Mouse (Mus musculus): ENCODE measurements around the gene Gstp1. TPM values are rescaled to one million over a fixed set of nuclear protein-coding genes. Genes with fewer than 3 reads are reported as not detected.

Gene Gstp1
- polyA plus RNA-seq, 1 experiment = 14.9 TPM

DNA sequence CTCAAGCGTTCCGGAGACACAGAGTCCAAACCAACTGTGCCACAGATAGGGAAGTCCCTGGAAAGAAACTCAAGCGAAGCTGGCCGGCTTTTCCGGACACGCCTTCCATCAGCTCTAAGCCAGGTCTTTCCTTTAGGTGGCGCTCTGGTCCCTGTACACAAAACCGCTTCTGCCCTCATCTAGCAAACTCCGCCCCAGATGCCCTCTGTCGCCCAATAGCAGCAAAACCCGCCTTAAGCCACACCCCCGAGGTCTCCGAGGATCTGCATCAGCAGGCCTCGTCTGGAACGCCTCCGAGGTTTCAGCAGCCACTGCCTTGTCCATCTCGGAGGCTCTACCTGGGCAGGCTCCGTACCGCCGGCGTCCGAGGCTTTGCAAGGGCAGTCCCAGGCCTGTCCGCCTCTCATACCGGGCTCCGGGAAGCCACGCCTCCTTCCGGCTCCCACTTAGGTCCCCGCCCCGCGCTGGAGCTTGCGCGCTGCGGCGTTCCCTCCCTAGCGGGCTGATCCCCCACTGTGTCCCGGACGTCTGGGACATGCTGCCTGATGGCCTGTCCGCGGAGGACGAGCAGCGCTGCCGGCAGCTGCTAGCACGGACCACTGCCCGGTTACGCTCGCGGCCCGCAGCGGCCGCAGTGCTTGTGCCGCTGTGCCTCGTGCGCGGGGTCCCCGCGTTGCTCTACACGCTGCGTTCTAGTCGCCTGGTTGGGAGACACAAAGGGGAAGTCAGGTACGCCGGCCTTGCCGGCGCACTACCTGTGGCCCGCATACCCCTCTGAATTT, 37.5 kb downstream of the Gstp1 start, which contains the start of the genes Nudt8 and Gm49405:
Gene Nudt8 (plus strand): TSS at position 462 of the 782 bp plus-strand sequence.
Gene Gm49405 (plus strand): TSS at position 508 of the 782 bp plus-strand sequence.
- Histone ChIP-seq H3K36me3 (ENCODE audit: control insufficient read depth) (peaks cover 9% of the 10 kb centered on the region), H3K4me1 (ENCODE audit: control insufficient read depth) (peaks cover 30% of the 10 kb centered on the region), H3K4me3 (replicated peaks) (peak within 1 kb of the TSS; percentile 83), H3K9me3 (ENCODE audit: control insufficient read depth, low read length) (no peaks in the 10 kb centered on the region), H3K27me3 (ENCODE audit: control insufficient read depth) (no peaks in the 10 kb centered on the region; the same call in 1 of the 2 replicates)
- TF ChIP-seq GATA1 (IDR thresholded peaks at IDR 0.05; ENCODE audit: low read length) (no peak), TAL1 (IDR thresholded peaks at IDR 0.05; ENCODE audit: low read length) (no peak)

GRCm38 (mm10) chr19:3999121-3999730, 38.6 kb downstream of the Gstp1 start:
- no peaks in the 10 kb centered on the region for H3K9me3 ChIP-seq (ENCODE audit: control insufficient read depth, low read length)
- H3K36me3 ChIP-seq (ENCODE audit: control insufficient read depth) = peaks cover 2% of the 10 kb centered on the region
- no peaks in the 10 kb centered on the region; the same call in 1 of the 2 replicates for H3K27me3 ChIP-seq (ENCODE audit: control insufficient read depth)
- TF ChIP-seq GATA1 (IDR thresholded peaks at IDR 0.05; ENCODE audit: low read length) (no peak), TAL1 (IDR thresholded peaks at IDR 0.05; ENCODE audit: low read length) (no peak)
- peaks cover 30% of the 10 kb centered on the region for H3K4me1 ChIP-seq (ENCODE audit: control insufficient read depth)
- H3K4me3 ChIP-seq (replicated peaks) = peak overlapping the region; percentile 83

DNA sequence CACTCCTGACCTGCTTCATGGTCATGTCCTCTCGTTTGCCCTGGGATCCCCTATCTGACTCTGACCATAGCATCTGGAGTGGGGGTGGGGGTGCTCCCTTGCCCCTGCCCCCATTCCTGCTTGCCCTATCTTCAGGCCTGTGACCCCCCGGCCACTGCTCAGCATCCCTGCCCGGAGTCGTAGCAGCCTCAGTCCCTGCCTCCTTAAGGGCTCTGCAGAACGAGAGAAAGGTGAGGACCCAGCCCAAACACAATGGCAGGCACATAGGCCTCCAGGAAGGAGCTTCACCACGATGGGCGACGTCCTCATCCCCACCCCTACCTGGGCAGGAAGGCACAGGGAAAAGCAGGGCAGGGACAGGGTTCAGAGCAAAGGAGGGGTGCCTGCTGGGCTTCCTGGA, 39.5 kb downstream of the Gstp1 start:
- TF ChIP-seq TAL1 (IDR thresholded peaks at IDR 0.05; ENCODE audit: low read length) = no peak
- TF ChIP-seq GATA1 (IDR thresholded peaks at IDR 0.05; ENCODE audit: low read length) = no peak

DNA sequence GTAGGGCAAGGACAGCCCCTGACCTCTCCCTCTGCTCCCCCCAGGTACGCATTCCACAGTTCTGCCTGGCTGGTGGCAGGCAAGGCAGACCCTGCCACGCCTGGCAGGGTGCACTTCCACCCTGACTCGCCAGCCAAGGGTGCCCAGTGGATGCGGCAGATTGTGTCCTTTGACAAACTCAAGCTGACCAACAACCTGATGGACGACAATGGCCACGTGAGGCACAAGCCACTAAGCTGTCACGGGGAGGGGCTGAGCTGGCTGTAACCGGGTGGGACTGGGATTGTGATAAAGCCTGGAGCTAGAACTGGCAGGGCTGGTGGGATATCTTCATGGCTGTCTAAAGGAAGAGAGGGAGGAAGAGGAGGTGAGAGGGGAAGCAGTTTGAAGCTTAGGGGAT, 40.6 kb downstream of the Gstp1 start:
- Histone ChIP-seq H3K4me1 (ENCODE audit: control insufficient read depth) (peaks cover 28% of the 10 kb centered on the region), H3K4me3 (replicated peaks) (no peak overlapping the region), H3K36me3 (ENCODE audit: control insufficient read depth) (no peaks in the 10 kb centered on the region), H3K27me3 (ENCODE audit: control insufficient read depth) (peaks cover 4% of the 10 kb centered on the region; the same call in 1 of the 2 replicates), H3K9me3 (ENCODE audit: control insufficient read depth, low read length) (no peaks in the 10 kb centered on the region)
- TF ChIP-seq GATA1 (IDR thresholded peaks at IDR 0.05; ENCODE audit: low read length) (no peak), TAL1 (IDR thresholded peaks at IDR 0.05; ENCODE audit: low read length) (no peak)

More for the DNA sequence above, 39.5 kb downstream of the Gstp1 start:
- Histone ChIP-seq H3K9me3 (ENCODE audit: control insufficient read depth, low read length) (no peaks in the 10 kb centered on the region), H3K36me3 (ENCODE audit: control insufficient read depth) (no peaks in the 10 kb centered on the region), H3K27me3 (ENCODE audit: control insufficient read depth) (no peaks in the 10 kb centered on the region; the same call in 1 of the 2 replicates), H3K4me3 (replicated peaks) (no peak overlapping the region), H3K4me1 (ENCODE audit: control insufficient read depth) (peaks cover 30% of the 10 kb centered on the region)

DNA sequence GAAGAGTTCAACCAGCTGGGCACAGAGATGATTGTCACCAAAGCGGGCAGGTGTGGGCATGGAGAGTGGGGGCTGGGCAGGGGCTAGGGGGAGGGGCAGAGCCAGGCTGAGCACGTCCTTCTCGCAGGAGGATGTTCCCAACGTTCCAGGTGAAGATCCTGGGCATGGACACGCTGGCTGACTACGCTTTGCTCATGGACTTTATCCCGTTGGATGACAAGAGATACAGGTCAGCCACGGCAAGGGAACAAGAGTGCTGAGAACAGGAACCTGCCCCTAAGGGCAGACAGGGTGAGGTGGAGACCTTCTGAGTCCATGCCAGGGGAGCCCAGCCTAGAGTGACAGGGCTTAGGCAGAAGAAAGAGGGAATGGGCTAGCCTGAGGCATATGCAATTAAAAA, 41.0 kb downstream of the Gstp1 start:
- H3K4me3 ChIP-seq (replicated peaks) = no peak overlapping the region
- no peak for TF ChIP-seq TAL1 (IDR thresholded peaks at IDR 0.05; ENCODE audit: low read length)
- no peak for TF ChIP-seq GATA1 (IDR thresholded peaks at IDR 0.05; ENCODE audit: low read length)
- peaks cover 4% of the 10 kb centered on the region; the same call in 1 of the 2 replicates for H3K27me3 ChIP-seq (ENCODE audit: control insufficient read depth)
- H3K4me1 ChIP-seq (ENCODE audit: control insufficient read depth) = peaks cover 26% of the 10 kb centered on the region
- H3K9me3 ChIP-seq (ENCODE audit: control insufficient read depth, low read length) = no peaks in the 10 kb centered on the region
- H3K36me3 ChIP-seq (ENCODE audit: control insufficient read depth) = no peaks in the 10 kb centered on the region

- peaks cover 19% of the 10 kb centered on the region for H3K4me1 ChIP-seq (ENCODE audit: control insufficient read depth)
- TF ChIP-seq GATA1 (IDR thresholded peaks at IDR 0.05; ENCODE audit: low read length) (no peak), TAL1 (IDR thresholded peaks at IDR 0.05; ENCODE audit: low read length) (no peak)
- no peaks in the 10 kb centered on the region for H3K9me3 ChIP-seq (ENCODE audit: control insufficient read depth, low read length)
- H3K4me3 ChIP-seq (replicated peaks) = no peak overlapping the region
- H3K36me3 ChIP-seq (ENCODE audit: control insufficient read depth) = no peaks in the 10 kb centered on the region
- peaks cover 4% of the 10 kb centered on the region; the same call in 1 of the 2 replicates for H3K27me3 ChIP-seq (ENCODE audit: control insufficient read depth)
Measured at GRCm38 (mm10) chr19:3996106-3996505, 41.7 kb downstream of the Gstp1 start.

GRCm38 (mm10) chr19:3995505-3995904, 42.3 kb downstream of the Gstp1 start:
- no peak for TF ChIP-seq TAL1 (IDR thresholded peaks at IDR 0.05; ENCODE audit: low read length)
- H3K4me1 ChIP-seq (ENCODE audit: control insufficient read depth) = peaks cover 13% of the 10 kb centered on the region
- H3K36me3 ChIP-seq (ENCODE audit: control insufficient read depth) = no peaks in the 10 kb centered on the region
- peaks cover 4% of the 10 kb centered on the region; the same call in 1 of the 2 replicates for H3K27me3 ChIP-seq (ENCODE audit: control insufficient read depth)
- no peaks in the 10 kb centered on the region for H3K9me3 ChIP-seq (ENCODE audit: control insufficient read depth, low read length)
- H3K4me3 ChIP-seq (replicated peaks) = no peak overlapping the region

- TF ChIP-seq TAL1 (IDR thresholded peaks at IDR 0.05; ENCODE audit: low read length) (no peak), GATA1 (IDR thresholded peaks at IDR 0.05; ENCODE audit: low read length) (no peak)
- peaks cover 4% of the 10 kb centered on the region; the same call in 1 of the 2 replicates for H3K27me3 ChIP-seq (ENCODE audit: control insufficient read depth)
- no peaks in the 10 kb centered on the region for H3K36me3 ChIP-seq (ENCODE audit: control insufficient read depth)
- no peak overlapping the region for H3K4me3 ChIP-seq (replicated peaks)
- no peaks in the 10 kb centered on the region for H3K9me3 ChIP-seq (ENCODE audit: control insufficient read depth, low read length)
- H3K4me1 ChIP-seq (ENCODE audit: control insufficient read depth) = peaks cover 10% of the 10 kb centered on the region
Measured at GRCm38 (mm10) chr19:3994932-3995331, 42.9 kb downstream of the Gstp1 start.

GRCm38 (mm10) chr19:3992416-3992815, 45.4 kb downstream of the Gstp1 start, which contains the start of gene Tbx10:
TSS of gene Tbx10 (plus strand) at chr19:3992752.
- Histone ChIP-seq H3K36me3 (ENCODE audit: control insufficient read depth) (peaks cover 3% of the 10 kb centered on the region; the same call in 1 of the 2 replicates), H3K4me3 (replicated peaks) (no peak within 1 kb of the TSS), H3K27me3 (ENCODE audit: control insufficient read depth) (peaks cover 4% of the 10 kb centered on the region; the same call in 1 of the 2 replicates)

More at GRCm38 (mm10) chr19:3992416-3992815, 45.4 kb downstream of the Gstp1 start, which contains the start of gene Tbx10:
- 0 out of 2 replicates have a peak, but pooled peaks cover 3% of the 10 kb centered on the region for H3K4me1 ChIP-seq (ENCODE audit: control insufficient read depth)
- peaks cover 6% of the 10 kb centered on the region for H3K9me3 ChIP-seq (ENCODE audit: control insufficient read depth, low read length)
- TF ChIP-seq TAL1 (IDR thresholded peaks at IDR 0.05; ENCODE audit: low read length) (no peak), GATA1 (IDR thresholded peaks at IDR 0.05; ENCODE audit: low read length) (no peak)

Data from erythroblast, embryonic 14.5 days (primary cell).